Mouse (Mus musculus): ENCODE measurements at regions not wholly inside any gene's neighbourhood (a gene's known extent, or its start where the extent isn't known, plus 50 kb on each side); places are given as distances from the start of the nearest gene placed in this dataset.
A peak's percentile ranks its signal among the peaks of the same experiment; 100 is the strongest.

- DNase-seq = no peak
These were observed 385.0 kb upstream of the Rora start for GRCm38 (mm10) chr9:68268551-68268950.

GRCm38 (mm10) chr9:68302232-68302925, 351.2 kb upstream of the Rora start:
- DNase-seq = no peak

GRCm38 (mm10) chr9:68330721-68331120, 322.9 kb upstream of the Rora start:
- no peak for DNase-seq

DNA sequence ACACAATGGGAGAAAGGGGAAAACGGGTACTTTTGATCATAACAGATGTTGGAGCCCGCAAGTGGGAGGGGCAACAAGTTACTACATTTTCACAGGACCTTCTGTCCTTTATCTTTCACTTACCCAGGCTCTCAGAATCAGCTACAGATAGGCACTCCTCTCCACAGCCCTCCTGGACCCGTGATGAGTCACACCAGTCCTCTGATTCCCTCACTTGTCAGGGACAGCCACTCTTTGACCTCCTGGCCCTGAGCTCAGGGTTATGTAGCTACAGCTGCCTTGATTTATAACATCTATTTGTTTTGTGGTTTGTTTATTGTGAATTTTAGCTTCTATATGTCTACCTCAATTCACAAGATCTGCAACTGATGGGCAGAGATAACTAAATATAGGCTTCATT, 312.7 kb upstream of the Rora start:
- no peak for DNase-seq

- DNase-seq = peak; percentile 11
These were observed 312.1 kb upstream of the Rora start for GRCm38 (mm10) chr9:68341511-68341910.

DNA sequence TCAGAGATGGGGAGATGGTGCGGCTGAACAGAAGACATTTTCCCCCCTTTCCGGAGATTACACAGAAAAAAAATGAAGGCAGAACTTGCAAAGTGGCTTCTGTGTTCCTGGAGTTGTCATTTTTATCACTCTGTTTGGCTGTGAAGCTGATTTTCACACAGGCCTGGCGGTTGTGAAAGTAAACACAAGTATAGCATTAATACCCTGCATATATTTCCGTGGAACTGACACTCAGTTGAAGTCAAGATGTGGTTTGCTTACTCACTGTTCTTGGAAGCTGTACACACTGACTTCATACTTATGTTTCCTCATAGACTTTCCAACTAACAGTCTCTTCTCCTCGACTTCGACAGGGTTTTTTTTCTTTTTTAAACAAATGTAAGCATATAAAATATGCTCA, 306.2 kb upstream of the Rora start:
- DNase-seq = no peak

DNA sequence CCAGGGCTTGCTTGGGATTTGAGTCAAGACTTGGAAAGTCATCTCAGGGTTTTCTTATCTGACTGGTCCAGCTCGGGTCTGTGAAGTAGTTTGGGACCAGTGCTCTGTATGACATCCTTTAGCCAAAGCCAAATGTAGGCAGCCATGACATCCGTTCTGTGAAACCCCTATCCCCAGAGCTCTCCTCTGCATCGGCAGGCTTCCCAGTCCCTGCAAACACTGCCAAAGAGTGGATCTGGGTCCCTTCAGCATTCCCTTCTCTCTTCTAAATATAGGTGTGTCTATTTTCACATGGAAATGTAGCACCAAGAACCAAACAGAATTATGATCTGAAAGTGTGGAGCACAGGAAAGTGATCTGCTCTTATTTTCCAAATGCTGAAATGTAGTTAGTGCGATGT, 302.1 kb upstream of the Rora start:
- no peak for DNase-seq

GRCm38 (mm10) chr9:68354470-68354869, 299.1 kb upstream of the Rora start:
- no peak for DNase-seq

DNA sequence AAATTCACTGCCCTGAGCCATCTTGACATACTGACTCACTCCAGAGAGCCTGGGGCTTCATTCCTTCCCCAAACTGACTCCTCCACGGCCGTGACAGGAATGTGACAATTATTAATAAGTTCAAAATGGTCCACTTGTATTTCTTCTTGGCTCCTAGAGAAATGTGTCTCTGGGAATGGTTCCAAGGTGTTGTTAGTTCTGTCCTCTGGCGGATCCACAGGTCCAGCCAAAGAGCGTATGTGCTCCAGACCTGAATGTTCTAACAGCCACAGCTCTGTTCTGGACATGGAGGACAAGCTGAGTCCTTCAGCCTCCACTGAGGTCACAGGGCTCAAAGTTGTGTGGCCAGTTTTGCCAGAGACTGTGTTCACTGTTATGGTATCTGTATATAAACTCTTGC, 297.5 kb upstream of the Rora start:
- peak; percentile 21 for DNase-seq

GRCm38 (mm10) chr9:68357231-68357630, 296.4 kb upstream of the Rora start:
- peak; percentile 56 for DNase-seq

DNA sequence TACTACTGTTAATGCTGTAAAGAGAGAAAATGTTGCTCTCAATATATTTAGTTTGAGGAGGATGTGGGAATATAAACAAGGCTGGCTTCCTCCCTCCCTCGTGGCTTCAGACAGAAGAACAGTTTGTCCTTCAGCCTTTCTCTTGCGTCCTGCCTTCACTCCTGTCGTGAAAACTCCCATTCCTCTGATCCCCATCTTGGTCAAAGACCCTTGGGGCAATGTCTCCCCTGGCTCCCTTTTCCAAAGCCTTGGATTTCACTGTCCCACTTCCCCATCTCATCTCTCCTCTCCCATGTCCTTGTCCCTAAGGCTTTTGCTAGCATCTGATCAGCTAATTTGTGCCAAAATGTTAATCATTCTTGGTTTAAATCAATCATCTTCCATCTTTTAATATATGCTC, 286.6 kb upstream of the Rora start:
- peak; percentile 4 for DNase-seq

DNA sequence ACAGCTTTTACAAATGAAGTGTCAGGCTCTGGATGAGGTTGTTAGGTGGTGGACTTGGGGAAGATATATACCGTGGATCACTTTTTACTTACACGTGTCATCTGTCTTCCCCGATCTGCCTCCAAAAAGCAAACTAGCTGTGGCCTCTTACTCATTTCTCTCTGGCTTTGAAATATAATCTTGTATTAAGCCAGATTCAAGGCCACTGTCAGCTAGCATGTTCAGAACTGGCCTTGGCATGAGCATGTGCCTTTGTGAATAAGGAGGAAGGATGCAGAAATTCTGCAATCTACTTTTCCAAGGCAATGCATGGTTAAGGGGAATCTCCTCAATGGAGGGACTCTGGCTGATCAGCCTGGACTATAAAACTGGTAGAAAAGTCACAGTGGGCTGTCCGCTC, 286.0 kb upstream of the Rora start:
- no peak for DNase-seq

GRCm38 (mm10) chr9:68372726-68373125, 280.9 kb upstream of the Rora start:
- DNase-seq = no peak

DNA sequence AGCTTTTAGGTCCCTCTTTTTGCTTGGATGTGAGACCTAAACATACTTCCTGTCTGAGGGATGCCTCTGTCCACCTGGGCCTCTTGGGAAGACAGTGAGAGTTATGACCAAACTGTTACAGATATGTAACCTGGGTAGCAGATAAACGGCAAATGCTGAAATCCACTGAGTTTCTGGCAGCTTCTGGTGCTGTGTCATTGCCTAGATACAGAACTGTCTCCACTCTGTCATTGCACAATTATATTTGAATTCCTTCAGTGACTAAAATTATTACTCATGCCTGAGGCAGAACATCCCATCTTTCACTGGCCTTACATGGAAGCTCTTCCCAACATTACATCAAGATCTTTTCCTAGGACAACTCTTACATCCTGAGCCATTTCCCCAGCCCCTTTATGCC, 277.4 kb upstream of the Rora start:
- no peak for DNase-seq

DNA sequence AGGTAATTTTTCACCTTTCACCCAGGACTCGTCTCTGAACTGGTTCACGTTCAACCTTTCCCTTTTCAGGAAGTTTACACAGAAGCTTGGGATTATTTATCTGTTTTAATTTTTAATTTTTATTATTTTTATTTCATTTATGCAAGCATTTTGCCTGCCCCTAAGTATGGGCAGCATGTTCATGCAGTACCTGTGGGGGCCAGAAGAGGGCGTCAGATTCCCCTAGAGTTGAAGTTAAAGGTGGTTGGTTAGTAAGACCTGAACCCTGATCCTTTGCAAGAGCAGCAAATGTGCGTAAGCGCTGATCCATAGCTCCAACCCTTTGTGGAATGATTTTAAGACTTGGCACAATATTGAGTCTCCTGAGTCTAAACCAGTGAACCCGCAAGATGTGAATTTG, 271.7 kb upstream of the Rora start:
- no peak for DNase-seq

DNA sequence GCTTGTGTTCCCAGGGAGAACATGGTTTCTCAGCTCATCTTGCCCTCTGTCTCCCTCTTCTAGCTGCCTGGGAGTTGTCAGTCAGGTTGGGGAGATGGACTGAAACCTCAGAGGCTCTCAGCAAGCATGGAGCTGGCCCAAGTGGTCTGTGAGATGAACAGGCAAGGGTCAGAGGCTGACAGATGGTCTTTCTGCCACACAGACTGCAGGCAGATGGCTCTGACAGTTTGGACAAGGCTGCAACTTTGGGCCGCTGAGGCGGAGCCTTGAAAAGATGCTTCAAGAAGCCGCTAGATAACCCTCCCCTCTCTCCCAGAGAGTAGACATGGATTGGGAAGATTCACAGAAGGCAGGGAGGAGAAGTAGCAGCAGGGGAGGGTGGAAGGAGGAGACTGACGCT, 252.7 kb upstream of the Rora start:
- peak; percentile 72 for DNase-seq

DNA sequence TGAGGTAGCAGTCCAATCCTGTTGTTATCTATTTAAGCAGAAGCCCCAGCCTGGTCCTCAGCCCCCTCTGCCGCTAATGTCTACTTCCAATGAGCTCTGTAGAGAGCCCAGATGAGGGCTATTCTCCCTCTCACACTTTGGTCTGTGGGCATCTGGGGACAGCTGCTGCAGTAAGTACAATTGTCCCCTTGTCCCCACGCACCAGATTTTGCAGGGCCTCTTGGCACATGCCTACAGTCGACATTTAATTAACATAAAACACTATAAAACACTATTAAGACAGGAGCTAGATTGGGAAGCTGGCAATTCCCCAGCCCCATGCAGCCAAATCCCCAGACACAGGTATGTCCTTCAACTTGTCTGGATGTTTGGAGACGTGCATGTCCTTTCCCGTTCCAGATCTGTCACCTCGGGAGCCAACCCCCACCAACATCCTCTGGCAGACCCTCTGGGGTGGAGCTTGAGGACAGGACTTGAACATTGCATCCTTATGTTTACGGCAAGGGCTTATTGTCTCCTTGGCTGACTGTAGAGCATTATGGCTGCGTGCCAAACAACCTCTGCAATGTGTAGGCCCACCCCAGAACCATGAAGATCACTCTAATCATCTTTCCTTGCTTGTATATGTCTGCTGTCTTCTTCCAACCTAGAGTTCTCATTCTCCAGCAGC, 251.3 kb upstream of the Rora start:
- no peak for DNase-seq

- DNase-seq = no peak
These were observed 250.6 kb upstream of the Rora start for GRCm38 (mm10) chr9:68402981-68403380.

DNA sequence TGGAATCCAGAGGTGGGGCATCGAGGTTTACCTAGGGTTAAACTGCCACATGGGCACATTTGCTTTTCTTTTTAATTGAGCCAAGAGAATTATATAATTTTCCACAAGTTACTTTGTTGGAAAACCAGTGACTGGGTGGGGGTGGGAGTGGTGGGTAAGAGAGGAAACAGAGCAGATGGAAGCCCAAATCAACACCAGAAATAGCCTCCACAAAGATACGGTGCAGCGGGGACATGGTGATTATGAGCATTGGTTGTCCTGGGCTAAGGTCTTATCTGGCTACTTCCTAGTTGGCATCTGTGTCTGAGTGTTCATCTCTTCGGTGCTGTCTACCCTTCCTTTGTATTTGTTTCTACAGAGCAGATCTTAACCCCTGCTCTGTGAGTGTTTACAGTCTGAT, 250.1 kb upstream of the Rora start:
- no peak for DNase-seq

DNA sequence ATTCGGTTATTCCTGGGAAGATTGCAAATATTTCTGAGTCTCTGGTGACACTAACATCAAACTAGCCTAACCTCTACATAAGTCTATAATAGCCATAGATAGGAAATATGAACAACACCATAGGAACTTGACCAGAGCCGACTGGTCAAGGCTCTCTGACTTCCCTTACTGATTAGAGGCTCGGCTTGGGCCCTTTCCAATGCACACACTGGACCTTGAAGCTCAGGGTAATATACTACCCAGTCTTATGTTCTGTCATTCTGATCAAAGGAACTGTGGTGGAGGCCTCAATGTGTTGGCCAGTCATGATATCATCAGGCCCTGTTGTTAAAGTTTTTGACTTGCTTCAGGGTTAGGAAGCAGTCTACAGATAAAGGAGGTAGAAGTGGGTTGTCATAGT, 243.8 kb upstream of the Rora start:
- DNase-seq = no peak

DNA sequence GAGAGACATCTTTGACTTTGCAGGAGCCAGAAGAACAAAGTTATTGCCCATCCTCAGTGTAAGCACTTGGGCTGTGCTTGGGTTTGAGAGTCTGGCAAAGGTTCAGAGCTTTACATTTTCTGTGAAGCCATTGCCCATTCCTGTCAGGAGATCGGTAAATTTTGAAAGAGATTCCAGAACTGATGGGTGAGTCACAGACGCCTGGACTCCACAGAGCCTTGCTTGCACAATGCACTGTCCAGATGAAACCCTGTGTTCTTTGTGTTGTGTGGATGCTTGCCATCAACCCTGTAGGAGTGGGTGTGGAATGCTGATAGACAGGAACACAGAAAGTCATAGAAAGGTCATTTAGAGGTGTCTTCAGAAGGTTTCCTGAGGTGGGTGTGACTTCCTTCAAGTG, 227.3 kb upstream of the Rora start:
- DNase-seq = no peak

DNA sequence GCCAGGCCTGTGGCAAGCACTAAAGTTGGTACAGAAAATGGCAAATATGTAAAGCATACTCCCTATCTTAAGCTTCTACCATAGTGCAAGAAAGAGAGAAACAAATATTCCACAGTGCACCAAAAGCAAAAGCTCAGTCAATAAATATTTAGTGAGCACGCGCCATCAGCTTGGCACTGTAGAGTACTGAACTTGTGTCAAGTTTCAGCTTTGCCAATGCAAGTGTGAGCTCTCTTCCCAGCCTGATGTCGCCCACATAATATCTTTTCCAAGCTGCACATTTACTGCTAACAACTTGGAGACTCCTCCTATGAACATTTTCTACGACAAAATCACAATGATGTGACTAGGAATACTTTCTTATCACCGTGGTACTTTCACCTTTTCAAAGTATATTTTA, 190.8 kb upstream of the Rora start:
- no peak for DNase-seq

- no peak for DNase-seq
These were observed 189.8 kb upstream of the Rora start for GRCm38 (mm10) chr9:68463637-68464304.

- DNase-seq = no peak
These were observed 186.9 kb upstream of the Rora start for GRCm38 (mm10) chr9:68466671-68467070.
